Mouse (Mus musculus) megakaryocyte, embryonic 14.5 days (primary cell): ENCODE results near the gene Actr6.

Source experiments
- FLI1 ChIP-seq: IDR thresholded peaks from 2 replicates; pipeline ENCODE4 v1.6.1; 2012; ENCODE audit warnings: low read length, inconsistent platforms, mixed read lengths
- GATA1 ChIP-seq: IDR thresholded peaks from 3 replicates; pipeline ENCODE4 v1.6.1; 2012; ENCODE audit warnings: mixed read lengths, low read length, inconsistent platforms, borderline replicate concordance

GRCm38 (mm10) chr10:89769096-89769495, 37.0 kb upstream of the Actr6 start:
- TF ChIP-seq GATA1 (no peak), FLI1 (no peak)
